Mouse (Mus musculus) ES-Bruce4 (cell line): Measurements from ENCODE around the gene 4930469K13Rik.

Source experiments
- CTCF ChIP-seq: IDR thresholded peaks from one replicate; pipeline ENCODE4 v1.8.1; 2011; ENCODE audit warnings: low read depth, low read length
- EP300 ChIP-seq: IDR thresholded peaks from 2 replicates; pipeline ENCODE4 v1.6.1; 2011; ENCODE audit warnings: low read depth, low read length; ENCODE audit not compliant: insufficient read depth

GRCm38 (mm10) chr11:33951155-33951554, 147.2 kb downstream of the 4930469K13Rik start:
- no peak for TF ChIP-seq CTCF
- no peak for TF ChIP-seq EP300
